Mouse (Mus musculus) stomach, postnatal 0 days (tissue): Measurements from ENCODE around the gene Gm13287.
A peak's percentile ranks its signal among the peaks of the same experiment; 100 is the strongest.
"Not testable (repeated sequence)": the region's sequence is repeated elsewhere in the genome, so short reads cannot be mapped to it uniquely, and the experiment has no call there.

Experiments
- CTCF ChIP-seq: IDR thresholded peaks from 2 replicates; pipeline ENCODE4 v1.5.1; 2016; ENCODE audit warnings: antibody characterized with exemption, low read depth, mild to moderate bottlenecking, moderate library complexity
- EP300 ChIP-seq: optimal IDR thresholded peaks from 2 replicates; pipeline ENCODE3; 2016; ENCODE audit warnings: antibody characterized with exemption

DNA sequence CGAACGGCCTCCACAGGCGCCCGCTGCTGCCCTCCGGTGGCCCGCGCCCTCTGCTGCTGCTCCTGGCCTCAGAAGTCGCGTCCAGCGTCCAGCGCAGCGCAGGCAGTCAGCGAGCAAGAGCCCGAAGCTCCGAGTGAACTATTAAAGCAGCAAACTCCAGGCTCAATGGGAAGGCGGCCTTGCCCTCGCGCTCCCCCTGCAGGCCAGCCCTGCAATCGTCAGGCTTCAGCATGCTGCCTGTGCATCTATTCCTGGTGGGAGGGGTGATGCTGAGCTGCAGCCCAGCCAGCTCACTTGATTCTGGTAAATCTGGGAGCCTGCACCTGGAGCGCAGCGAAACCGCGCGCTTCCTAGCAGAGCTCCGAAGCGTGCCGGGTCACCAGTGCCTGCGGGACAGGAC, 14.7 kb upstream of the Gm13287 start, which contains the start of gene Gm13277:
- TF ChIP-seq CTCF, result peak; percentile 59
- TF ChIP-seq EP300, result not testable (repeated sequence)
